Mouse (Mus musculus): ENCODE data around the gene Rps11. TPM values are rescaled to one million over a fixed set of nuclear protein-coding genes. Genes with fewer than 3 reads are reported as not detected.

Gene Rps11
- 1,100 and 1,135 TPM in 2 replicates for polyA plus RNA-seq (2015; fragmentation: Nextera tagmentation; extraction: Ambion mirVana)

GRCm38 (mm10) chr7:45124224-45125143 is at the start of gene Rps11:
TSS of gene Rps11 (minus strand) at chr7:45124439.

GRCm38 (mm10) chr7:45163735-45164490 is 39.7 kb upstream of the Rps11 start, which contains the start of gene Slc17a7:
TSS of gene Slc17a7 (plus strand) at chr7:45163949.

GRCm38 (mm10) chr7:45154096-45154992 is 30.1 kb upstream of the Rps11 start, which contains the start of the genes Pih1d1 and Aldh16a1:
TSS of gene Pih1d1 (plus strand) at chr7:45154303.
TSS of gene Aldh16a1 (minus strand) at chr7:45154584.

GRCm38 (mm10) chr7:45135993-45136567 is 11.8 kb upstream of the Rps11 start, which contains the start of the genes Gm45713 and Flt3l:
TSS of gene Gm45713 (minus strand) at chr7:45136231.
TSS of gene Flt3l (minus strand) at chr7:45136432.

GRCm38 (mm10) chr7:45128624-45129246 is 4.5 kb upstream of the Rps11 start, which contains the start of gene Rpl13a:
TSS of gene Rpl13a (minus strand) at chr7:45128761.

GRCm38 (mm10) chr7:45103652-45104180 is 20.5 kb downstream of the Rps11 start, which contains the start of gene Fcgrt:
TSS of gene Fcgrt (minus strand) at chr7:45103851.

GRCm38 (mm10) chr7:45092048-45092447 is 32.2 kb downstream of the Rps11 start, which contains the start of gene Rcn3:
TSS of gene Rcn3 (minus strand) at chr7:45092221.

Small RNAs within 50 kb of the gene (microRNA-seq; reads per million reads assigned to microRNA genes)
- gene Mir150 (ENCODE audit: borderline replicate concordance, insufficient number of aligned reads) (86.9 reads per million, percentile 42 among the genes with 10 or more reads in this experiment), gene Mir5121 (ENCODE audit: borderline replicate concordance, insufficient number of aligned reads) (17.9 reads per million, percentile 24 among the genes with 10 or more reads in this experiment), gene Mir7055 (ENCODE audit: borderline replicate concordance, insufficient number of aligned reads) (not detected)

Other genes with a start within 250 kb of the Rps11 start
- gene Med25, start 231.7 kb downstream of the Rps11 start, polyA plus RNA-seq (2015; fragmentation: Nextera tagmentation; extraction: Ambion mirVana), result 65.4 and 92.8 TPM in 2 replicates
- gene Fuz, start 228.4 kb downstream of the Rps11 start, polyA plus RNA-seq (2015; fragmentation: Nextera tagmentation; extraction: Ambion mirVana), result 23.0 and 35.1 TPM in 2 replicates
- gene Ap2a1, start 194.9 kb downstream of the Rps11 start, polyA plus RNA-seq (2015; fragmentation: Nextera tagmentation; extraction: Ambion mirVana), result 49.4 and 50.6 TPM in 2 replicates
- gene Tsks, start 181.2 kb downstream of the Rps11 start, polyA plus RNA-seq (2015; fragmentation: Nextera tagmentation; extraction: Ambion mirVana), result 0.17 and 0.46 TPM in 2 replicates
- 23.0 and 24.9 TPM in 2 replicates for gene Cpt1c, start 149.6 kb downstream of the Rps11 start, polyA plus RNA-seq (2015; fragmentation: Nextera tagmentation; extraction: Ambion mirVana)
- 247 and 271 TPM in 2 replicates for gene Prmt1, start 137.9 kb downstream of the Rps11 start, polyA plus RNA-seq (2015; fragmentation: Nextera tagmentation; extraction: Ambion mirVana)
- gene Irf3, start 126.8 kb downstream of the Rps11 start, polyA plus RNA-seq (2015; fragmentation: Nextera tagmentation; extraction: Ambion mirVana), result 56.9 and 79.7 TPM in 2 replicates
- gene Bcl2l12, start 125.7 kb downstream of the Rps11 start, polyA plus RNA-seq (2015; fragmentation: Nextera tagmentation; extraction: Ambion mirVana), result 16.6 and 25.4 TPM in 2 replicates
- gene Scaf1, start 108.1 kb downstream of the Rps11 start, polyA plus RNA-seq (2015; fragmentation: Nextera tagmentation; extraction: Ambion mirVana), result 25.1 and 26.8 TPM in 2 replicates
- gene Rras, start 106.5 kb downstream of the Rps11 start, polyA plus RNA-seq (2015; fragmentation: Nextera tagmentation; extraction: Ambion mirVana), result 69.9 and 80.5 TPM in 2 replicates
- gene Prr12, start 71.6 kb downstream of the Rps11 start, polyA plus RNA-seq (2015; fragmentation: Nextera tagmentation; extraction: Ambion mirVana), result 4.1 and 6.1 TPM in 2 replicates
- gene Nosip, start 62.0 kb downstream of the Rps11 start, polyA plus RNA-seq (2015; fragmentation: Nextera tagmentation; extraction: Ambion mirVana), result 72.0 and 75.6 TPM in 2 replicates
- gene Prrg2, start 61.8 kb downstream of the Rps11 start, polyA plus RNA-seq (2015; fragmentation: Nextera tagmentation; extraction: Ambion mirVana), result 21.2 and 23.8 TPM in 2 replicates
- 173 and 202 TPM in 2 replicates for gene Rcn3, start 32.2 kb downstream of the Rps11 start, polyA plus RNA-seq (2015; fragmentation: Nextera tagmentation; extraction: Ambion mirVana)
- 193 and 264 TPM in 2 replicates for gene Fcgrt, start 20.6 kb downstream of the Rps11 start, polyA plus RNA-seq (2015; fragmentation: Nextera tagmentation; extraction: Ambion mirVana)
- gene Rpl13a, start 4.3 kb upstream of the Rps11 start, polyA plus RNA-seq (2015; fragmentation: Nextera tagmentation; extraction: Ambion mirVana), result 1,896 and 3,552 TPM in 2 replicates
- gene Gm45713, start 11.8 kb upstream of the Rps11 start, polyA plus RNA-seq (2015; fragmentation: Nextera tagmentation; extraction: Ambion mirVana), result 1.4 and 2.1 TPM in 2 replicates
- 6.1 and 11.0 TPM in 2 replicates for gene Flt3l, start 12.0 kb upstream of the Rps11 start, polyA plus RNA-seq (2015; fragmentation: Nextera tagmentation; extraction: Ambion mirVana)
- gene Pih1d1, start 29.9 kb upstream of the Rps11 start, polyA plus RNA-seq (2015; fragmentation: Nextera tagmentation; extraction: Ambion mirVana), result 67.2 and 75.8 TPM in 2 replicates
- gene Aldh16a1, start 30.1 kb upstream of the Rps11 start, polyA plus RNA-seq (2015; fragmentation: Nextera tagmentation; extraction: Ambion mirVana), result 25.3 and 34.0 TPM in 2 replicates
- gene Slc17a7, start 39.5 kb upstream of the Rps11 start, polyA plus RNA-seq (2015; fragmentation: Nextera tagmentation; extraction: Ambion mirVana), result 0.11 and 0.16 TPM in 2 replicates
- not detected in 2 replicates for gene Gfy, start 55.1 kb upstream of the Rps11 start, polyA plus RNA-seq (2015; fragmentation: Nextera tagmentation; extraction: Ambion mirVana)
- gene Pth2, start 56.6 kb upstream of the Rps11 start, polyA plus RNA-seq (2015; fragmentation: Nextera tagmentation; extraction: Ambion mirVana), result not detected in 2 replicates
- gene Ccdc155, start 80.5 kb upstream of the Rps11 start, polyA plus RNA-seq (2015; fragmentation: Nextera tagmentation; extraction: Ambion mirVana), result 0.30 and 0.47 TPM in 2 replicates
- 1.6 and 1.8 TPM in 2 replicates for gene Dkkl1, start 87.7 kb upstream of the Rps11 start, polyA plus RNA-seq (2015; fragmentation: Nextera tagmentation; extraction: Ambion mirVana)
- gene Tead2, start 91.3 kb upstream of the Rps11 start, polyA plus RNA-seq (2015; fragmentation: Nextera tagmentation; extraction: Ambion mirVana), result 28.7 and 32.9 TPM in 2 replicates
- 3.9 and 5.3 TPM in 2 replicates for gene Cd37, start 114.7 kb upstream of the Rps11 start, polyA plus RNA-seq (2015; fragmentation: Nextera tagmentation; extraction: Ambion mirVana)
- 0.08 TPM in 1 of 2 replicates, not detected in the other for gene Slc6a16, start 116.6 kb upstream of the Rps11 start, polyA plus RNA-seq (2015; fragmentation: Nextera tagmentation; extraction: Ambion mirVana)
- gene Slc6a21, start 153.1 kb upstream of the Rps11 start, polyA plus RNA-seq (2015; fragmentation: Nextera tagmentation; extraction: Ambion mirVana), result not detected in 2 replicates
- 12.4 and 14.0 TPM in 2 replicates for gene Trpm4, start 209.3 kb upstream of the Rps11 start, polyA plus RNA-seq (2015; fragmentation: Nextera tagmentation; extraction: Ambion mirVana)
- 0.54 and 1.4 TPM in 2 replicates for gene Hrc, start 210.9 kb upstream of the Rps11 start, polyA plus RNA-seq (2015; fragmentation: Nextera tagmentation; extraction: Ambion mirVana)
- gene Ppfia3, start 242.6 kb upstream of the Rps11 start, polyA plus RNA-seq (2015; fragmentation: Nextera tagmentation; extraction: Ambion mirVana), result 2.6 and 3.3 TPM in 2 replicates
- gene Lin7b, start 246.1 kb upstream of the Rps11 start, polyA plus RNA-seq (2015; fragmentation: Nextera tagmentation; extraction: Ambion mirVana), result 3.1 and 3.2 TPM in 2 replicates